Mouse (Mus musculus): ENCODE measurements around the gene Neurl1a. TPM values are rescaled to one million over a fixed set of nuclear protein-coding genes. Genes with fewer than 3 reads are reported as not detected.
A peak's percentile ranks its signal among the peaks of the same experiment; 100 is the strongest.

Neurl1a gene
- polyA plus RNA-seq, 1 experiment from 2014 or later: 5.7 TPM

- Histone ChIP-seq H3K36me3 (peaks cover 52% of the 10 kb centered on the region), H3K27me3 (ENCODE audit: insufficient read depth, poor library complexity, severe bottlenecking) (peaks cover 10% of the 10 kb centered on the region), H3K4me3 (0 out of 2 replicates have a peak overlapping the region, but pooled peaks have one; percentile 11), H3K27ac (peak overlapping the region; percentile 70), H3K4me1 (replicated peaks) (peaks cover 55% of the 10 kb centered on the region), H3K9me3 (no peaks in the 10 kb centered on the region)
- peak; percentile 51 for DNase-seq (ENCODE audit: low spot score)
- WGBS: 54% methylated on average over 17 of the region's 17 CpGs
Observed at GRCm38 (mm10) chr19:47286886-47287450, 108.3 kb downstream of the Neurl1a start.

DNA sequence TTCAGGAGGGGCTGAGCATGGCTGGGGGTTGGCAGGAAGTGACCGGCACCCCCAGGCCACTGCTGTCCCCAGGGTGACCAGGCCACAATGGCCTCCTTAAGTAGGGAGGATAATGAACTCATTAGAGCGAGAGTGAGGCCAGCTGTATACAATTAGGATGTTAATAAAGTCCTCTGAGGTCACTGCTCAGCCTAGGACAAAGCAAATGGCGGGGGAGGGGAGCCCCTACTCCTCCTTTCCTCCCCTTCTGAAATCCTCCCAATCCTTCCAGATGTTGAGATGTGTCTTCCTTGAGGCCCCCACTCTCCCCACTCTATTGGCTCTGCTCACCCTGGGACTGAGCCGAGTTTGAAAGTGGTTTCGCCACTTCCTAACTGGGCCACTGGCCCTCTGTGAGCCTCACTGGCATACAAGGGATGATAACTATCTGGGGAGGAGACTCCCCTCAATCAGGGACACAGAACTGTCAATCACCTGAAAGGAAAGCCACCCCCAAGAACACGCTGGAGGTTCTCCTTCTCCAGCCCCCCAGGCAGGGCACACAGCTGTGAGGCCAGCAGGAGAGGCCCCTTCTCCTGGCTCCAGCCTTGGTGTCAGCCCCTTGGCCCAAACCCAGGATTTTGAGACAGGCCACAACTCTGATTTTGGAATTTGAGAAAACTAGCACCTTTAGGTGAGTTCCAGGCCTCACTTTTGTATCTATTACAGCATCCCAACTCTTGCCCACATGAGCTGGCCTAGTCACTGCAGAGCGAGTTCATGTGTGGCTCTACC, 112.9 kb downstream of the Neurl1a start:
- Histone ChIP-seq H3K4me1 (replicated peaks) (peaks cover 62% of the 10 kb centered on the region), H3K4me3 (0 out of 2 replicates have a peak overlapping the region, but pooled peaks have one; percentile 11), H3K27ac (peak overlapping the region; percentile 85), H3K36me3 (peaks cover 8% of the 10 kb centered on the region), H3K27me3 (ENCODE audit: insufficient read depth, poor library complexity, severe bottlenecking) (peaks cover 16% of the 10 kb centered on the region), H3K9me3 (no peaks in the 10 kb centered on the region)
- peak; percentile 50 for DNase-seq (ENCODE audit: low spot score)
- WGBS: 27% methylated on average over 7 of the region's 7 CpGs

DNA sequence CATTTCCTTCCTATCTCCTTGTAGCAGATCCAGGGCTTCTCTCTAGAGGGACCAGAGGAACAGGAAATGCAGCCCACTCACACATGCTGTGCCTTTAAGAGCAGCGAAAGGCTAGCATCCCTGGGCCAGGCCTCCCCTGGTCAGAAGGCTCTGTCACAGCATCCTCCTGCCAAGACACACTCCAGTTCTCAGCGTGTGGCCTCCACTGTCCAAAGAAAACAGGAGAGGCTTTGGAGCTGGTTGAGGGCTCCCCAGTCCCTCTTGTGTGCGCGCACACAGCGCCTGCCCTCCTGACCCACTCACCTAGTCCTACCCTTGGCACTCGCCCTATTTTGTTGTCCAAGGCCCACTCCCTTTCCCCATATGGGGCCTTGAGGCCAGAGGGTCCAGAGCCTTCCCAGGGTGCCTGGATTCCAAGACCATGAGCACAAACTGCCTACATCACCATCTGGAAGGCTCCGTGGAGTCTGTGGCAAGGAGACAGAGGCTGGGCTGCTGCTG, 113.9 kb downstream of the Neurl1a start:
- H3K9me3 ChIP-seq: no peaks in the 10 kb centered on the region
- peak overlapping the region; percentile 85 for H3K27ac ChIP-seq
- no peak overlapping the region for H3K4me3 ChIP-seq
- peaks cover 52% of the 10 kb centered on the region for H3K4me1 ChIP-seq (replicated peaks)
- WGBS: 40% methylated on average over 7 of the region's 7 CpGs
- peaks cover 16% of the 10 kb centered on the region for H3K27me3 ChIP-seq (ENCODE audit: insufficient read depth, poor library complexity, severe bottlenecking)
- peaks cover 12% of the 10 kb centered on the region for H3K36me3 ChIP-seq
- no peak for DNase-seq (ENCODE audit: low spot score)

GRCm38 (mm10) chr19:47298100-47298499, 119.5 kb downstream of the Neurl1a start:
- H3K27ac ChIP-seq: peak overlapping the region; percentile 54
- DNase-seq (ENCODE audit: low spot score): no peak
- H3K4me3 ChIP-seq: no peak overlapping the region
- 79% methylated on average over 11 of the region's 11 CpGs for WGBS
- 0 out of 2 replicates have a peak, but pooled peaks cover 6% of the 10 kb centered on the region for H3K27me3 ChIP-seq (ENCODE audit: insufficient read depth, poor library complexity, severe bottlenecking)
- peaks cover 63% of the 10 kb centered on the region for H3K4me1 ChIP-seq (replicated peaks)
- no peaks in the 10 kb centered on the region for H3K9me3 ChIP-seq
- H3K36me3 ChIP-seq: peaks cover 14% of the 10 kb centered on the region

- 5% methylated on average over 19 of the region's 19 CpGs for WGBS
- Histone ChIP-seq H3K27me3 (ENCODE audit: insufficient read depth, poor library complexity, severe bottlenecking) (no peaks in the 10 kb centered on the region), H3K9me3 (no peaks in the 10 kb centered on the region)
Observed at GRCm38 (mm10) chr19:47301303-47302190, 122.9 kb downstream of the Neurl1a start.

DNA sequence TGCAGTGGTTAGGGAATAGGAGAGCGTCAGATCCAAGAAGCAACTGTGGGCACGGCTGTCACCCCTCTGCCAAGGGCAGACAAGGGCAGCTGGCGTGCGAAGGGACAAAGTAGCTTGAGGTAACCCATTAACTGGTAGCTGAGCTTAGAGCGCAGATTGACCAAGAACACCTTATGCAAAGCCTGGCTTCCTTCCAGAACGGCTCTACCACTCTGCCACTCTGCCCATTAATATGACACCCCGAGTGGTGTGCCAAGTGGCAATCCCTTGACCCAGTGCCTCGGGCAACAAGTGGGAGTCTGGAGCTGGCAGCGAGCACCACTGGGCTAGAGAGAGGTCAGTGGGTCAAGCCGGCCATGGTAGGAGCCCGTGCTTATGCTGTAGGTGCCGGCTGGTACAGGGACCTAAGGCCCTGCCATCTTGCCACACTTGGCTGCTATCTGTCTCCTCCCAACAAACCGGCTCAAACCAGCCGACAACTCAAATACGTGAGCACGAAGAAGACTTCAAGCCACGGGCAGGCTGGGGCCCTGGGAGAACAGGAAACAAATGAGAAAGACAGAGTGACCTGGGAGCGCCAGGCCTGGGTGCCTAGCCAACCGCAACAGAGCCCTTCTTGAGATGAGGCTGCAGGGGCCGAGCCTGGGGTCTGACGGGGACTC, 123.7 kb downstream of the Neurl1a start:
- DNase-seq (ENCODE audit: low spot score): no peak
- H3K27me3 ChIP-seq (ENCODE audit: insufficient read depth, poor library complexity, severe bottlenecking): no peaks in the 10 kb centered on the region
- peaks cover 25% of the 10 kb centered on the region for H3K36me3 ChIP-seq
- peak overlapping the region; percentile 92 for H3K27ac ChIP-seq
- peaks cover 67% of the 10 kb centered on the region for H3K4me1 ChIP-seq (replicated peaks)
- WGBS: 54% methylated on average over 21 of the region's 21 CpGs
- H3K4me3 ChIP-seq: peak overlapping the region; percentile 35
- H3K9me3 ChIP-seq: no peaks in the 10 kb centered on the region

More at GRCm38 (mm10) chr19:47301303-47302190, 122.9 kb downstream of the Neurl1a start:
- peak; percentile 82 for DNase-seq (ENCODE audit: low spot score)
- Histone ChIP-seq H3K4me3 (peak overlapping the region; percentile 35), H3K27ac (peak overlapping the region; percentile 92), H3K36me3 (peaks cover 25% of the 10 kb centered on the region), H3K4me1 (replicated peaks) (peaks cover 67% of the 10 kb centered on the region)

- no peak overlapping the region for H3K4me3 ChIP-seq
- peaks cover 25% of the 10 kb centered on the region for H3K36me3 ChIP-seq
- H3K4me1 ChIP-seq (replicated peaks): peaks cover 63% of the 10 kb centered on the region
- no peaks in the 10 kb centered on the region for H3K9me3 ChIP-seq
- WGBS: 86% methylated on average over 10 of the region's 10 CpGs
- H3K27me3 ChIP-seq (ENCODE audit: insufficient read depth, poor library complexity, severe bottlenecking): no peaks in the 10 kb centered on the region
- H3K27ac ChIP-seq: peak overlapping the region; percentile 92
- DNase-seq (ENCODE audit: low spot score): no peak
Observed at GRCm38 (mm10) chr19:47303128-47303527, 124.5 kb downstream of the Neurl1a start.

- WGBS: 91% methylated on average over 5 of the region's 5 CpGs
- Histone ChIP-seq H3K27me3 (ENCODE audit: insufficient read depth, poor library complexity, severe bottlenecking) (no peaks in the 10 kb centered on the region), H3K4me3 (no peak overlapping the region), H3K36me3 (peaks cover 27% of the 10 kb centered on the region), H3K4me1 (replicated peaks) (peaks cover 52% of the 10 kb centered on the region), H3K9me3 (no peaks in the 10 kb centered on the region), H3K27ac (peak overlapping the region; percentile 92; the same call in 1 of the 2 replicates)
- no peak for DNase-seq (ENCODE audit: low spot score)
Observed at GRCm38 (mm10) chr19:47304170-47304745, 125.6 kb downstream of the Neurl1a start.

- Histone ChIP-seq H3K4me3 (no peak overlapping the region), H3K9me3 (no peaks in the 10 kb centered on the region), H3K36me3 (peaks cover 37% of the 10 kb centered on the region), H3K27ac (0 out of 2 replicates have a peak overlapping the region, but pooled peaks have one; percentile 3), H3K4me1 (replicated peaks) (peaks cover 41% of the 10 kb centered on the region), H3K27me3 (ENCODE audit: insufficient read depth, poor library complexity, severe bottlenecking) (no peaks in the 10 kb centered on the region)
- no peak for DNase-seq (ENCODE audit: low spot score)
- 91% methylated on average over 10 of the region's 10 CpGs for WGBS
Observed at GRCm38 (mm10) chr19:47305401-47305800, 126.8 kb downstream of the Neurl1a start.

- 94% methylated on average over 14 of the region's 14 CpGs for WGBS
- H3K4me1 ChIP-seq (replicated peaks): peaks cover 36% of the 10 kb centered on the region
Observed at GRCm38 (mm10) chr19:47306128-47306916, 127.7 kb downstream of the Neurl1a start.

GRCm38 (mm10) chr19:47306917-47307315, 128.3 kb downstream of the Neurl1a start:
- peaks cover 48% of the 10 kb centered on the region for H3K36me3 ChIP-seq
- no peaks in the 10 kb centered on the region for H3K27me3 ChIP-seq (ENCODE audit: insufficient read depth, poor library complexity, severe bottlenecking)
- H3K4me1 ChIP-seq (replicated peaks): peaks cover 36% of the 10 kb centered on the region
- no peak overlapping the region for H3K4me3 ChIP-seq
- 96% methylated on average over 8 of the region's 8 CpGs for WGBS
- DNase-seq (ENCODE audit: low spot score): no peak
- no peak overlapping the region for H3K27ac ChIP-seq
- H3K9me3 ChIP-seq: no peaks in the 10 kb centered on the region

More at GRCm38 (mm10) chr19:47306128-47306916, 127.7 kb downstream of the Neurl1a start:
- Histone ChIP-seq H3K27me3 (ENCODE audit: insufficient read depth, poor library complexity, severe bottlenecking) (no peaks in the 10 kb centered on the region), H3K4me3 (no peak overlapping the region), H3K9me3 (no peaks in the 10 kb centered on the region), H3K27ac (no peak overlapping the region), H3K36me3 (peaks cover 46% of the 10 kb centered on the region)
- no peak for DNase-seq (ENCODE audit: low spot score)

All from hindbrain, embryonic 10.5 days (tissue).